ENCODE assay signal across 8 mouse cellular contexts in the genomic region with DNA sequence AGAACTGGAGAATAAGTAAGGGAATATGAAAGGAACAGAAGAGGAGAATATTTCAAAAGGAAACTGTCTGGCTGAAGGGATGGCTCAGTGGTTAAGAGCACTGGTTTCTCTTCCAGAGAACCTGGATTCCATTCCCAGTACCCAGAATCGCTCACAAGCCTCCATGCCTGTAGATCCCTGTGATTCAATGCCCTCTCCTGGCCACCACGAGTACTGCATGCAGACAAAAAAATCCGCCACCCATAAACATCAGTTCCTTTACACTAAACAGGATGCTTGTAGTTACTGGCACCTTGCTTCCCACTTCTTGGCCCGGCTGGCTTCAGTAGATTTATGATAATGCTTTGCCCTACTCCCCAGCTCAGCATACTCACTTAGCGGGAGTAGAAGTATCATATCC.
DNase-seq lines count a peak whose midpoint lies in the region; ATAC-seq lines count a peak whose summit lies in the region.

No protein-coding gene starts in this region.

- H3K4me3 ChIP-seq in forebrain, embryonic 11.5 days (ENCODE audit: low read depth, low read length), result no peak overlapping the region
- H3K4me3 ChIP-seq in forebrain, embryonic 16.5 days (replicated peaks; ENCODE audit: low read length), result no peak overlapping the region
- H3K4me3 ChIP-seq in embryonic facial prominence, embryonic 10.5 days, result no peak overlapping the region

- H3K36me3 ChIP-seq in forebrain, embryonic 11.5 days (ENCODE audit: control insufficient read depth, insufficient read depth, low read length), result no peaks in the 10 kb centered on the region
- no peaks in the 10 kb centered on the region for H3K36me3 ChIP-seq in forebrain, embryonic 16.5 days (ENCODE audit: control insufficient read depth, insufficient read depth)
- H3K36me3 ChIP-seq in embryonic facial prominence, embryonic 10.5 days (replicated peaks), result no peaks in the 10 kb centered on the region

- H3K27me3 ChIP-seq in forebrain, embryonic 11.5 days (ENCODE audit: control insufficient read depth, insufficient read depth, low read length), result no peaks in the 10 kb centered on the region
- H3K27me3 ChIP-seq in forebrain, embryonic 16.5 days (replicated peaks; ENCODE audit: control insufficient read depth, insufficient read depth, low read length), result no peaks in the 10 kb centered on the region
- no peaks in the 10 kb centered on the region for H3K27me3 ChIP-seq in embryonic facial prominence, embryonic 10.5 days (replicated peaks; ENCODE audit: low read depth, poor library complexity, severe bottlenecking)

- no peaks in the 10 kb centered on the region for H3K9me3 ChIP-seq in forebrain, embryonic 11.5 days (ENCODE audit: control insufficient read depth, low read length)
- no peaks in the 10 kb centered on the region for H3K9me3 ChIP-seq in forebrain, embryonic 16.5 days (ENCODE audit: control insufficient read depth, low read length)
- H3K9me3 ChIP-seq in embryonic facial prominence, embryonic 10.5 days, result no peaks in the 10 kb centered on the region

- H3K4me1 ChIP-seq in forebrain, embryonic 11.5 days (replicated peaks; ENCODE audit: control insufficient read depth, insufficient read depth, low read length), result no peaks in the 10 kb centered on the region
- H3K4me1 ChIP-seq in forebrain, embryonic 16.5 days (replicated peaks; ENCODE audit: control insufficient read depth, insufficient read depth, low read length), result peaks cover 3% of the 10 kb centered on the region
- H3K4me1 ChIP-seq in embryonic facial prominence, embryonic 10.5 days, result peaks cover 6% of the 10 kb centered on the region; the same call in 1 of the 2 replicates

- peak; percentile 65 for DNase-seq in forebrain, embryonic 11.5 days (ENCODE audit: low spot score)
- peak; percentile 34 for DNase-seq in urinary bladder, postnatal 14 days (ENCODE audit: low spot score)
- no peak for DNase-seq in urinary bladder, adult 2 months (ENCODE audit: low spot score)
- DNase-seq in embryonic facial prominence, embryonic 10.5 days (ENCODE audit: low spot score), result peak; percentile 59
- DNase-seq in lung, postnatal 36 days, result peak; percentile 70
- peak; percentile 61 for DNase-seq in thymus, postnatal 14 days
- DNase-seq in layer of hippocampus, adult 18-20 months (ENCODE audit: low spot score in 2 of 2), result no peak

- 34% methylated on average over 5 of the region's 5 CpGs for WGBS in forebrain, embryonic 11.5 days
- WGBS in forebrain, embryonic 16.5 days, result 49% methylated on average over 5 of the region's 5 CpGs
- 36% methylated on average over 5 of the region's 5 CpGs for WGBS in embryonic facial prominence, embryonic 10.5 days

- H3K9ac ChIP-seq in forebrain, embryonic 11.5 days (ENCODE audit: low read length), result no peak overlapping the region
- no peak overlapping the region for H3K9ac ChIP-seq in forebrain, embryonic 16.5 days (replicated peaks; ENCODE audit: low read depth, low read length)

- H3K27ac ChIP-seq in forebrain, embryonic 11.5 days (ENCODE audit: low read depth, low read length), result no peak overlapping the region
- H3K27ac ChIP-seq in forebrain, embryonic 16.5 days (ENCODE audit: low read length), result no peak overlapping the region
- H3K27ac ChIP-seq in embryonic facial prominence, embryonic 10.5 days (replicated peaks), result no peak overlapping the region

- H3K4me2 ChIP-seq in forebrain, embryonic 11.5 days (ENCODE audit: low read depth, low read length, severe bottlenecking), result no peak overlapping the region
- H3K4me2 ChIP-seq in forebrain, embryonic 16.5 days (ENCODE audit: low read length), result no peak overlapping the region

- no peak for ATAC-seq in forebrain, embryonic 11.5 days (replicated peaks; ENCODE audit: low FRiP score)
- ATAC-seq in forebrain, embryonic 16.5 days, result no peak

Comparison
In these comparisons a context has a peak if more than half of its experiments do, and no peak if none do; other contexts are left out.
1. DNase-seq: peak in forebrain, embryonic 11.5 days (single experiment), urinary bladder, postnatal 14 days (single experiment), embryonic facial prominence, embryonic 10.5 days (single experiment), lung, postnatal 36 days (single experiment) and thymus, postnatal 14 days (single experiment); none in urinary bladder, adult 2 months (single experiment) and layer of hippocampus, adult 18-20 months (0 of 2).